Mouse (Mus musculus): Measurements from ENCODE around the gene Col1a2. TPM values are rescaled to one million over a fixed set of nuclear protein-coding genes. Genes with fewer than 3 reads are reported as not detected.

Gene Col1a2
- polyA plus RNA-seq, 1 experiment from 2014 or later = 892 TPM

- H3K9me3 ChIP-seq = no peaks in the 10 kb centered on the region
- no peak for ATAC-seq (ENCODE audit: insufficient number of reproducible peaks, insufficient read depth, low FRiP score, low TSS enrichment, low read depth)
- H3K9ac ChIP-seq = no peak overlapping the region
- H3K4me1 ChIP-seq = peaks cover 8% of the 10 kb centered on the region
- no peak overlapping the region for H3K4me3 ChIP-seq
- no peaks in the 10 kb centered on the region for H3K27me3 ChIP-seq
- WGBS = 58% methylated on average over 6 of the region's 6 CpGs
- no peak overlapping the region for H3K27ac ChIP-seq
- no peaks in the 10 kb centered on the region for H3K36me3 ChIP-seq
- H3K4me2 ChIP-seq = no peak overlapping the region
Observed at GRCm38 (mm10) chr6:4555366-4555765, 50.8 kb downstream of the Col1a2 start.

GRCm38 (mm10) chr6:4557086-4557485 lies 52.5 kb downstream of the Col1a2 start:
- no peaks in the 10 kb centered on the region for H3K36me3 ChIP-seq
- no peak overlapping the region for H3K27ac ChIP-seq
- WGBS = 37% methylated on average over 8 of the region's 8 CpGs
- no peak for ATAC-seq (ENCODE audit: insufficient number of reproducible peaks, insufficient read depth, low FRiP score, low TSS enrichment, low read depth)
- H3K4me3 ChIP-seq = no peak overlapping the region
- peaks cover 22% of the 10 kb centered on the region for H3K4me1 ChIP-seq
- no peak overlapping the region for H3K9ac ChIP-seq
- no peaks in the 10 kb centered on the region for H3K27me3 ChIP-seq
- no peaks in the 10 kb centered on the region for H3K9me3 ChIP-seq
- no peak overlapping the region for H3K4me2 ChIP-seq

- H3K4me2 ChIP-seq = peak overlapping the region; percentile 27
- H3K27ac ChIP-seq = no peak overlapping the region
- no peaks in the 10 kb centered on the region for H3K27me3 ChIP-seq
- no peak overlapping the region for H3K9ac ChIP-seq
- H3K36me3 ChIP-seq = no peaks in the 10 kb centered on the region
- H3K4me1 ChIP-seq = peaks cover 22% of the 10 kb centered on the region
- no peak for ATAC-seq (ENCODE audit: insufficient number of reproducible peaks, insufficient read depth, low FRiP score, low TSS enrichment, low read depth)
- H3K9me3 ChIP-seq = no peaks in the 10 kb centered on the region
- 11% methylated on average over 7 of the region's 7 CpGs for WGBS
- H3K4me3 ChIP-seq = no peak overlapping the region
Observed at GRCm38 (mm10) chr6:4557678-4558077, 53.1 kb downstream of the Col1a2 start.

DNA sequence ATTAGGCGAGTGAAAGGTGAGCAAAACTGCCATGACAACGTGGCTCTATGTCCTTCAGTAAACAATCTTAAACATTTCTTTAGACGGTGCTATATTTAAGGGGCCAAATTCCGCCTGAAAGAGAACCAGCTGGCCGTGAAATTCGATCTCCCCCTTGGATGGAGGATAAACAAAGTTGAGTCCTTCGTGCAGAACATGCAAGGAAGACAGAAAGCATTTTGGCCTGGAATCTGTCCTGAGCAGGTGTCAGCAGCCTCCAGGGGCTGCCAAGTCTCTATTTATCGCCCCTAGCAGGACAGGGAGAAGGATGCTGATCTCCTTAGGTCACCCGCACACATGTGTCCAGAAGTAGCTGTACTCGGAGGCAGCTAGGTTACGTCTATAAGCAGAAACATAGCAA lies 56.5 kb downstream of the Col1a2 start:
- no peak overlapping the region for H3K27ac ChIP-seq
- H3K27me3 ChIP-seq = no peaks in the 10 kb centered on the region
- no peak overlapping the region for H3K4me3 ChIP-seq
- peak overlapping the region; percentile 12; the same call in 1 of the 2 replicates for H3K4me2 ChIP-seq
- 10% methylated on average over 11 of the region's 11 CpGs for WGBS
- H3K4me1 ChIP-seq = peaks cover 19% of the 10 kb centered on the region
- no peak for ATAC-seq (ENCODE audit: insufficient number of reproducible peaks, insufficient read depth, low FRiP score, low TSS enrichment, low read depth)
- no peak overlapping the region for H3K9ac ChIP-seq
- H3K36me3 ChIP-seq = no peaks in the 10 kb centered on the region
- H3K9me3 ChIP-seq = no peaks in the 10 kb centered on the region

- Histone ChIP-seq H3K9me3 (no peaks in the 10 kb centered on the region), H3K4me2 (peak overlapping the region; percentile 12; the same call in 1 of the 2 replicates), H3K4me1 (peaks cover 19% of the 10 kb centered on the region), H3K9ac (no peak overlapping the region), H3K27me3 (no peaks in the 10 kb centered on the region), H3K36me3 (no peaks in the 10 kb centered on the region), H3K4me3 (no peak overlapping the region), H3K27ac (no peak overlapping the region)
- no peak for ATAC-seq (ENCODE audit: insufficient number of reproducible peaks, insufficient read depth, low FRiP score, low TSS enrichment, low read depth)
Observed at GRCm38 (mm10) chr6:4561621-4562020, 57.0 kb downstream of the Col1a2 start.

- no peak overlapping the region for H3K9ac ChIP-seq
- no peak overlapping the region for H3K4me2 ChIP-seq
- H3K4me3 ChIP-seq = no peak overlapping the region
- H3K36me3 ChIP-seq = no peaks in the 10 kb centered on the region
- H3K4me1 ChIP-seq = peaks cover 19% of the 10 kb centered on the region
- no peaks in the 10 kb centered on the region for H3K9me3 ChIP-seq
- WGBS = 20% methylated on average over 1 of the region's 1 CpGs
- no peak overlapping the region for H3K27ac ChIP-seq
- H3K27me3 ChIP-seq = no peaks in the 10 kb centered on the region
- ATAC-seq (ENCODE audit: insufficient number of reproducible peaks, insufficient read depth, low FRiP score, low TSS enrichment, low read depth) = no peak
Observed at GRCm38 (mm10) chr6:4562401-4562800, 57.8 kb downstream of the Col1a2 start.

DNA sequence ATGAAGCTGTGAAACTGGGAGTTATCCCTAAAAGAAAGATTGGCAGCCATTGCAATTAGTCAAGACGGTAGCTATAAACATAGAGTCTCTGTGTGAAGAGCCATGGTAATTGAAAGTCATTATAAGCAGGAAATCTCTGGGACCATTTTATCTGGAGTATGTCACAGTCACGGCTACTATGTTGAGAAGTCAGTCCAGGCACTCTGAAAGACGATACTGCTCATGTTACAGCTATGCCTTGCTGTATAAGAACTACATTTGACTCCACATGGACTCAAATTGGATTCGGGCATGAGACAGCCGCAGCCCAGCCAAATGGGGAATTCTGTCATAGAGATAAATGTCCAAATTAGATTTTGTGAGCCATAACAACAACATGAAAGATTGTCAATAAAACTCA lies 58.9 kb downstream of the Col1a2 start:
- no peak overlapping the region for H3K4me3 ChIP-seq
- no peaks in the 10 kb centered on the region for H3K36me3 ChIP-seq
- WGBS = 30% methylated on average over 5 of the region's 5 CpGs
- no peaks in the 10 kb centered on the region for H3K9me3 ChIP-seq
- no peak overlapping the region for H3K9ac ChIP-seq
- peaks cover 19% of the 10 kb centered on the region for H3K4me1 ChIP-seq
- H3K4me2 ChIP-seq = no peak overlapping the region
- ATAC-seq (ENCODE audit: insufficient number of reproducible peaks, insufficient read depth, low FRiP score, low TSS enrichment, low read depth) = no peak
- no peak overlapping the region for H3K27ac ChIP-seq
- no peaks in the 10 kb centered on the region for H3K27me3 ChIP-seq

GRCm38 (mm10) chr6:4570412-4570811 lies 65.8 kb downstream of the Col1a2 start:
- no peaks in the 10 kb centered on the region for H3K27me3 ChIP-seq
- no peak overlapping the region for H3K4me3 ChIP-seq
- H3K9me3 ChIP-seq = no peaks in the 10 kb centered on the region
- H3K27ac ChIP-seq = no peak overlapping the region
- WGBS = 33% methylated on average over 4 of the region's 4 CpGs
- H3K9ac ChIP-seq = no peak overlapping the region
- no peak overlapping the region for H3K4me2 ChIP-seq
- no peaks in the 10 kb centered on the region for H3K36me3 ChIP-seq
- ATAC-seq (ENCODE audit: insufficient number of reproducible peaks, insufficient read depth, low FRiP score, low TSS enrichment, low read depth) = no peak
- peaks cover 4% of the 10 kb centered on the region; the same call in 1 of the 2 replicates for H3K4me1 ChIP-seq

GRCm38 (mm10) chr6:4577756-4578155 lies 73.1 kb downstream of the Col1a2 start:
- 64% methylated on average over 5 of the region's 5 CpGs for WGBS
- Histone ChIP-seq H3K9ac (no peak overlapping the region), H3K27ac (no peak overlapping the region), H3K4me3 (no peak overlapping the region), H3K36me3 (no peaks in the 10 kb centered on the region), H3K27me3 (no peaks in the 10 kb centered on the region), H3K9me3 (no peaks in the 10 kb centered on the region), H3K4me1 (no peaks in the 10 kb centered on the region), H3K4me2 (no peak overlapping the region)
- ATAC-seq (ENCODE audit: insufficient number of reproducible peaks, insufficient read depth, low FRiP score, low TSS enrichment, low read depth) = no peak

- H3K4me3 ChIP-seq = no peak overlapping the region
- no peak overlapping the region for H3K27ac ChIP-seq
- H3K4me1 ChIP-seq = no peaks in the 10 kb centered on the region
- H3K27me3 ChIP-seq = no peaks in the 10 kb centered on the region
- no peaks in the 10 kb centered on the region for H3K36me3 ChIP-seq
- H3K4me2 ChIP-seq = no peak overlapping the region
- whole genome bisulfite sequencing = 87% methylated on average over 6 of the region's 6 CpGs
- no peak overlapping the region for H3K9ac ChIP-seq
- H3K9me3 ChIP-seq = no peaks in the 10 kb centered on the region
- no peak for ATAC-seq (ENCODE audit: insufficient number of reproducible peaks, insufficient read depth, low FRiP score, low TSS enrichment, low read depth)
Observed at GRCm38 (mm10) chr6:4578343-4578742, 73.7 kb downstream of the Col1a2 start.

DNA sequence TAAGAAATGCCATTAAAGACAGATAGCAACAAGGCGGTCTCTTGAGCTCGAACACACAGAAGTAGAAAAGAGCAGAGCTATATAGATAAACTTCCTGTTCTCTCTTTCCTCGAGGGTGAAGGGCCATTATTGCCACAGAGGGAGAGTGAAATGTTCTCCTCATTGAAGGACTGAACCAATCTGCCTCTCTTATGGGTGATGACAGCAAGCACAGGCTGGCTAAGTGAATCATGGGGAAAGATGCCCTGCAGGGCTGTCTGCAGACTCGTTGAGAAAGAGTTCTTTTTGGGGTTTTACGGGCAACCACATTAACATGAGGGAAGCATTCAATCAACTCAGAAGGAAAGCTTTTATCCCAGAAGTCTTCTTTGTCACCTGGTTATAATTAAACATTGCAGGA lies 75.0 kb downstream of the Col1a2 start:
- no peaks in the 10 kb centered on the region for H3K27me3 ChIP-seq
- H3K4me3 ChIP-seq = no peak overlapping the region
- H3K4me2 ChIP-seq = no peak overlapping the region
- H3K36me3 ChIP-seq = no peaks in the 10 kb centered on the region
- H3K9ac ChIP-seq = no peak overlapping the region
- ATAC-seq (ENCODE audit: insufficient number of reproducible peaks, insufficient read depth, low FRiP score, low TSS enrichment, low read depth) = no peak
- H3K27ac ChIP-seq = no peak overlapping the region
- WGBS = 40% methylated on average over 5 of the region's 5 CpGs
- H3K9me3 ChIP-seq = no peaks in the 10 kb centered on the region
- no peaks in the 10 kb centered on the region for H3K4me1 ChIP-seq

DNA sequence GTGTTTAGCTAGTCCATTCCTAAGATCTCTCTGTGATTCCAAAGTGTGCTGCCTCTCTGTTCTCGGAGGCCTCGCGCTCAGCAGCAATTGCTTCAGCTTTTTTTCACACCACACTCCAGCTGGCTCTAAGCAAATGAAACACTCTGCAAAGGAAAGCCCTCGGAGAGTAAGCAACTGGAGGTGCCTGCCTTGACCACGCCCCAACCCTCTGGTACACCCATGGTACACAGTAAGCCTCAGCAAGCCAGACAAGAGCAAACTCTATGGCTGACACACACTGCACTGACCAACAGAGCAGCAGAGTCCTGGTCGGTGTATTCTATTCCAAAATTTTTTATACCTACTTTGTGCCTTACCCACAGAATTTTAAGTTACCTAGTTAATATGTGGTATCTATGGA lies 78.9 kb downstream of the Col1a2 start:
- H3K27me3 ChIP-seq = no peaks in the 10 kb centered on the region
- WGBS = 60% methylated on average over 6 of the region's 6 CpGs
- H3K9ac ChIP-seq = no peak overlapping the region
- no peak overlapping the region for H3K4me2 ChIP-seq
- no peaks in the 10 kb centered on the region for H3K4me1 ChIP-seq
- H3K27ac ChIP-seq = no peak overlapping the region
- ATAC-seq (ENCODE audit: insufficient number of reproducible peaks, insufficient read depth, low FRiP score, low TSS enrichment, low read depth) = no peak
- H3K4me3 ChIP-seq = no peak overlapping the region
- no peaks in the 10 kb centered on the region for H3K9me3 ChIP-seq
- no peaks in the 10 kb centered on the region for H3K36me3 ChIP-seq

DNA sequence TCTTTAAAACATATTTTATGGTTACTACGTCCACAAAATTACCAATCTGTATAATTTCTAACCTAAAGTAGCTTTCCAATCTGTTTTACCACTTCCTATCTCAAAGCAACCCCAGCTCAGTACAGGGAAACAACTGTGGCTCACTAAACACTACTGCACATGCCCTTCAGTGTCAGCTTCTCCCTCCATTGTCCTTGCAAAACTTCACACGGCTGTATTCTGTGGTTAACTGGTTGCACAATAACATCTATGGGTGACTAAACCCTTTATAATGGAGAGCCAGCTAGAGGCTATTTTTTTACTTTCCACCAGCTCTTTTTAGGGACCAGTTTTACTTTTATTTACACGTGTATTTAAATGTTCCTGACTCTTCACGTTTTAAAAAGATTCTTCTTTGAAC lies 83.3 kb downstream of the Col1a2 start:
- Histone ChIP-seq H3K9ac (no peak overlapping the region), H3K36me3 (no peaks in the 10 kb centered on the region), H3K27ac (no peak overlapping the region), H3K4me2 (no peak overlapping the region), H3K4me3 (no peak overlapping the region), H3K27me3 (no peaks in the 10 kb centered on the region), H3K9me3 (no peaks in the 10 kb centered on the region), H3K4me1 (no peaks in the 10 kb centered on the region)
- WGBS = 84% methylated on average over 4 of the region's 4 CpGs
- no peak for ATAC-seq (ENCODE audit: insufficient number of reproducible peaks, insufficient read depth, low FRiP score, low TSS enrichment, low read depth)
